ENCODE assay signal across 8 mouse cellular contexts in the genomic region with DNA sequence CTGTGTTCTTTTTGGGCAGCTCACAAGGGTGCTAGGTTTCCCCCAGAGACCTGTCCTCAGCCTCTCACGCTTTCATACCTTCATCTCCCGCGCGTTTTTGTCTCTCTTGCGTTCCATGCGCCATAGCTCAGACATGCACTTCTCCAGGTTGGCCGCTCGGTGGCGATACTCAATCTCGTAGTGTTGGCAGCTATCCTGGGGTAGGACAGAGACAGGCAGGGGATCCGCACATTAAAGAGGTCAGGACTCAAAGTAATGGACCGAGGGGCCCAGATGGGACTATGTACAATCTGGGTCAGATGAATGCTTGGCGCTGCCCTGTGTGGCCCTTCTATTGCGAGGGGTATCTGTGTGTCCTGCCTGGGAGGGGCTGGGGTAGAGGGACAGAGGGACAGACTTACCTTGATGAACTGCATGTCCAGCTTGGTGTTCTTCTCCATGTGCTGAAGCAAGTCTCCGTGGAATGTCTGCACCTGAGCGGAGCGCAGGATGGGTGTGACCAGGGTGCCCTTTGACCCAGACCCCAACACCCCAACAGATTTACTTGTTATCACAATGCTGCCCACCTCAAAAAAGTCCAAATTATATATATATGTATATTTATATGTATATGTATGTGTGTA. TPM values are rescaled to one million over a fixed set of nuclear protein-coding genes. Genes with fewer than 3 reads are reported as not detected.
DNase-seq lines count a peak whose midpoint lies in the region; ATAC-seq lines count a peak whose summit lies in the region.

No protein-coding gene starts in this region.

- H3K9ac ChIP-seq in forebrain, embryonic 14.5 days (ENCODE audit: low read length): peak overlapping the region; percentile 46; the same call in 1 of the 2 replicates
- H3K9ac ChIP-seq in intestine, embryonic 16.5 days (ENCODE audit: low read depth, low read length): peak overlapping the region; percentile 59; the same call in 1 of the 2 replicates

- no peaks in the 10 kb centered on the region for H3K36me3 ChIP-seq in forebrain, embryonic 14.5 days (ENCODE audit: control insufficient read depth, insufficient read depth, low read length)
- H3K36me3 ChIP-seq in intestine, embryonic 16.5 days (ENCODE audit: control insufficient read depth, insufficient read depth, low read length): no peaks in the 10 kb centered on the region
- no peaks in the 10 kb centered on the region for H3K36me3 ChIP-seq in megakaryocyte, embryonic 14.5 days (replicated peaks; ENCODE audit: low read length)

- H3K27me3 ChIP-seq in forebrain, embryonic 14.5 days (replicated peaks; ENCODE audit: control insufficient read depth, insufficient read depth, low read length): no peaks in the 10 kb centered on the region
- 0 out of 2 replicates have a peak, but pooled peaks cover 2% of the 10 kb centered on the region for H3K27me3 ChIP-seq in intestine, embryonic 16.5 days (replicated peaks; ENCODE audit: control insufficient read depth, insufficient read depth, low read length)
- peaks cover 48% of the 10 kb centered on the region for H3K27me3 ChIP-seq in megakaryocyte, embryonic 14.5 days (replicated peaks)

- ATAC-seq in forebrain, embryonic 14.5 days: peak; percentile 30
- peak; percentile 8; the same call in 1 of the 2 replicates for ATAC-seq in intestine, embryonic 16.5 days

- 12% methylated on average over 17 of the region's 17 CpGs for WGBS in forebrain, embryonic 14.5 days
- WGBS in intestine, embryonic 16.5 days: 12% methylated on average over 17 of the region's 17 CpGs

- no peak overlapping the region for H3K27ac ChIP-seq in forebrain, embryonic 14.5 days (ENCODE audit: low read depth, low read length)
- H3K27ac ChIP-seq in intestine, embryonic 16.5 days (ENCODE audit: low read length): no peak overlapping the region

- H3K4me2 ChIP-seq in forebrain, embryonic 14.5 days (ENCODE audit: low read length): peak overlapping the region; percentile 81
- peak overlapping the region; percentile 61 for H3K4me2 ChIP-seq in intestine, embryonic 16.5 days (ENCODE audit: low read depth, low read length)

- no peaks in the 10 kb centered on the region for H3K9me3 ChIP-seq in forebrain, embryonic 14.5 days (replicated peaks; ENCODE audit: control insufficient read depth, low read length)
- H3K9me3 ChIP-seq in intestine, embryonic 16.5 days (ENCODE audit: control insufficient read depth, low read length): no peaks in the 10 kb centered on the region
- H3K9me3 ChIP-seq in megakaryocyte, embryonic 14.5 days: no peaks in the 10 kb centered on the region

- peaks cover 9% of the 10 kb centered on the region; the same call in 1 of the 2 replicates for H3K4me1 ChIP-seq in forebrain, embryonic 14.5 days (ENCODE audit: control insufficient read depth, insufficient read depth, low read length)
- H3K4me1 ChIP-seq in intestine, embryonic 16.5 days (ENCODE audit: control insufficient read depth, insufficient read depth, low read length): peaks cover 16% of the 10 kb centered on the region
- H3K4me1 ChIP-seq in megakaryocyte, embryonic 14.5 days: peaks cover 35% of the 10 kb centered on the region

- DNase-seq in cerebellum, postnatal 14 days: peak; percentile 53 to 68
- no peak for DNase-seq in cerebellum, adult 9-11 months
- DNase-seq in urinary bladder, postnatal 14 days (ENCODE audit: low spot score): peak; percentile 47
- no peak for DNase-seq in urinary bladder, postnatal 4 days (ENCODE audit: low spot score in 2 of 2)
- DNase-seq in forebrain, embryonic 14.5 days (ENCODE audit: low spot score): peak; percentile 67
- DNase-seq in spleen, postnatal 4 days (ENCODE audit: low spot score in 2 of 2): peak; percentile 40 to 80

- H3K4me3 ChIP-seq in forebrain, embryonic 14.5 days (ENCODE audit: low read depth, low read length): peak overlapping the region; percentile 27
- peak overlapping the region; percentile 36; the same call in 1 of the 2 replicates for H3K4me3 ChIP-seq in intestine, embryonic 16.5 days (ENCODE audit: low read length)
- H3K4me3 ChIP-seq in megakaryocyte, embryonic 14.5 days (replicated peaks): peak overlapping the region; percentile 90

RNA-seq across cellular contexts. Expression of a gene that starts 14.1 kb away (rescaled TPM):
- polyA plus RNA-seq in forebrain, embryonic 14.5 days (2014; fragmentation: Nextera tagmentation; extraction: Ambion mirVana): 1.4 and 2.6 TPM in 2 replicates
- 13.6 and 17.9 TPM in 2 replicates for polyA plus RNA-seq in intestine, embryonic 16.5 days (2015; fragmentation: Nextera tagmentation; extraction: Ambion mirVana)
- polyA plus RNA-seq in megakaryocyte, embryonic 14.5 days (2012; ENCODE audit: insufficient read depth, low replicate concordance): 1.9 TPM in 1 of 2 replicates, not detected in the other

RNA-seq across cellular contexts. Expression of a gene that starts 16.7 kb away (rescaled TPM):
- 0.60 and 0.83 TPM in 2 replicates for polyA plus RNA-seq in forebrain, embryonic 14.5 days (2014; fragmentation: Nextera tagmentation; extraction: Ambion mirVana)
- polyA plus RNA-seq in intestine, embryonic 16.5 days (2015; fragmentation: Nextera tagmentation; extraction: Ambion mirVana): 0.07 TPM in 1 of 2 replicates, not detected in the other
- not detected in 2 replicates for polyA plus RNA-seq in megakaryocyte, embryonic 14.5 days (2012; ENCODE audit: insufficient read depth, low replicate concordance)

RNA-seq across cellular contexts. Expression of a gene that starts 42.0 kb away (rescaled TPM):
- polyA plus RNA-seq in forebrain, embryonic 14.5 days (2014; fragmentation: Nextera tagmentation; extraction: Ambion mirVana): 0.69 and 0.98 TPM in 2 replicates
- 0.29 and 0.32 TPM in 2 replicates for polyA plus RNA-seq in intestine, embryonic 16.5 days (2015; fragmentation: Nextera tagmentation; extraction: Ambion mirVana)
- polyA plus RNA-seq in megakaryocyte, embryonic 14.5 days (2012; ENCODE audit: insufficient read depth, low replicate concordance): not detected in 2 replicates

RNA-seq across cellular contexts. Expression of a gene that starts 42.3 kb away (rescaled TPM):
- polyA plus RNA-seq in forebrain, embryonic 14.5 days (2014; fragmentation: Nextera tagmentation; extraction: Ambion mirVana): 36.9 and 45.3 TPM in 2 replicates
- polyA plus RNA-seq in intestine, embryonic 16.5 days (2015; fragmentation: Nextera tagmentation; extraction: Ambion mirVana): 51.2 and 56.2 TPM in 2 replicates
- 9.5 and 16.0 TPM in 2 replicates for polyA plus RNA-seq in megakaryocyte, embryonic 14.5 days (2012; ENCODE audit: insufficient read depth, low replicate concordance)

RNA-seq across cellular contexts. Expression of a gene that starts 57.0 kb away (rescaled TPM):
- 14.0 and 18.9 TPM in 2 replicates for polyA plus RNA-seq in forebrain, embryonic 14.5 days (2014; fragmentation: Nextera tagmentation; extraction: Ambion mirVana)
- polyA plus RNA-seq in intestine, embryonic 16.5 days (2015; fragmentation: Nextera tagmentation; extraction: Ambion mirVana): 27.1 and 28.3 TPM in 2 replicates
- 26.0 and 37.7 TPM in 2 replicates for polyA plus RNA-seq in megakaryocyte, embryonic 14.5 days (2012; ENCODE audit: insufficient read depth, low replicate concordance)

Comparison
In these comparisons a context has a peak if more than half of its experiments do, and no peak if none do; other contexts are left out.
1. DNase-seq: peak in cerebellum, postnatal 14 days (2 of 2), urinary bladder, postnatal 14 days (single experiment), forebrain, embryonic 14.5 days (single experiment) and spleen, postnatal 4 days (2 of 2); none in cerebellum, adult 9-11 months (single experiment) and urinary bladder, postnatal 4 days (0 of 2).
2. H3K4me3 ChIP-seq: peak in every context shown above with its lines; median percentile 90 in megakaryocyte, embryonic 14.5 days; 36 in intestine, embryonic 16.5 days; 27 in forebrain, embryonic 14.5 days.